Mouse (Mus musculus) ES-E14 (cell line): ENCODE measurements around the gene Esf1.

ENCODE experiments used
- CHD2 ChIP-seq: IDR thresholded peaks from 2 replicates; pipeline ENCODE4 v1.6.1; 2014; ENCODE audit warnings: mild to moderate bottlenecking, low read depth, low read length, inconsistent platforms
- HCFC1 ChIP-seq: IDR thresholded peaks from 2 replicates; pipeline ENCODE4 v1.6.1; 2012; ENCODE audit warnings: low read length, inconsistent platforms, borderline replicate concordance; ENCODE audit not compliant: insufficient read depth
- MAFK ChIP-seq: IDR thresholded peaks from 2 replicates; pipeline ENCODE4 v1.6.1; 2014; ENCODE audit warnings: mild to moderate bottlenecking, low read depth, low read length, inconsistent platforms; ENCODE audit not compliant: insufficient read depth
- ZC3H11A ChIP-seq: IDR thresholded peaks from 2 replicates; pipeline ENCODE4 v1.6.1; 2012; ENCODE audit warnings: low read depth, mild to moderate bottlenecking, inconsistent platforms, low read length, borderline replicate concordance
- ZNF384 ChIP-seq: IDR thresholded peaks from 2 replicates; pipeline ENCODE4 v1.6.1; 2012; ENCODE audit warnings: low read depth, low read length, inconsistent platforms

GRCm38 (mm10) chr2:140093433-140093832 is 76.9 kb downstream of the Esf1 start:
- no peak for TF ChIP-seq ZC3H11A
- no peak for TF ChIP-seq HCFC1
- TF ChIP-seq MAFK: no peak
- no peak for TF ChIP-seq CHD2
- no peak for TF ChIP-seq ZNF384
